Mouse (Mus musculus) heart, postnatal 0 days (tissue): Measurements from ENCODE around the gene Zfp868. TPM values are rescaled to one million over a fixed set of nuclear protein-coding genes. Genes with fewer than 3 reads are reported as not detected.
"Not testable (repeated sequence)": the region's sequence is repeated elsewhere in the genome, so short reads cannot be mapped to it uniquely, and the experiment has no call there.

Source experiments
- ATAC-seq: fragments of 200-750 bp; cut with Nextera tagmentation; 2 replicates; pipeline ENCODE4 v1.8.0; 2017; ENCODE audit warnings: low read depth, moderate number of reproducible peaks, moderate library complexity; ENCODE audit not compliant: insufficient read depth
- DNase-seq: peaks from one replicate; pipeline ENCODE4 v3.0.0-alpha.2; 2016; ENCODE audit warnings: low spot score
- H3K27ac ChIP-seq: fragments of 300-500 bp; sonication (generic); 2 replicates; pipeline ENCODE4 v1.5.1; 2014; ENCODE audit warnings: low read depth, mild to moderate bottlenecking
- H3K27me3 ChIP-seq: fragments of 300-500 bp; sonication (generic); 2 replicates; pipeline ENCODE4 v1.6.1; 2014; ENCODE audit warnings: low read length, mixed read lengths; ENCODE audit not compliant: control insufficient read depth, insufficient read depth
- H3K36me3 ChIP-seq: fragments of 300-500 bp; sonication (generic); replicated peaks from 2 replicates; pipeline ENCODE4 v1.6.1; 2014; ENCODE audit warnings: low read length, mixed read lengths; ENCODE audit not compliant: control insufficient read depth, insufficient read depth
- H3K4me1 ChIP-seq: fragments of 300-500 bp; sonication (generic); 2 replicates; pipeline ENCODE4 v1.6.1; 2014; ENCODE audit warnings: antibody characterized with exemption; ENCODE audit not compliant: control insufficient read depth, insufficient read depth
- H3K4me2 ChIP-seq: fragments of 300-500 bp; sonication (generic); 2 replicates; pipeline ENCODE4 v1.6.1; 2014; ENCODE audit warnings: low read depth, mild to moderate bottlenecking, low read length, moderate library complexity
- H3K4me3 ChIP-seq: fragments of 300-500 bp; sonication (generic); 2 replicates; pipeline ENCODE4 v1.5.1; 2014; ENCODE audit warnings: low read depth, low read length
- H3K9ac ChIP-seq: fragments of 300-500 bp; sonication (generic); replicated peaks from 2 replicates; pipeline ENCODE4 v1.6.1; 2014; ENCODE audit warnings: low read depth, low read length, mixed read lengths
- H3K9me3 ChIP-seq: fragments of 300-500 bp; sonication (generic); replicated peaks from 2 replicates; pipeline ENCODE4 v1.6.1; 2016; ENCODE audit warnings: low read length; ENCODE audit not compliant: control insufficient read depth
- CTCF ChIP-seq: IDR thresholded peaks from 2 replicates; pipeline ENCODE4 v1.5.1; 2016; ENCODE audit warnings: antibody characterized with exemption, control low read depth, low read depth
- EP300 ChIP-seq: IDR thresholded peaks from 2 replicates; pipeline ENCODE4 v1.6.1; 2016; ENCODE audit warnings: antibody characterized with exemption, low read depth
- WGBS: fragments of 180-500 bp; shearing (Covaris S2); extraction: QIAGEN DNeasy Blood & Tissue Kit; methylation state at CpG from one replicate; pipeline ENCODE4 v1.1.7; 2014; 5-methylcytosine and 5-hydroxymethylcytosine counted together
- polyA plus RNA-seq: library from polyadenylated mRNA; unstranded; fragments of >200 nt; fragmentation: Nextera tagmentation; extraction: Ambion mirVana; gene quantifications from 2 replicates; pipeline ENCODE4 v1.2.1, GENCODE M21; 2015
- total RNA-seq: library from RNA; depleted of rRNA; stranded (reverse); fragments of >200 nt; gene quantifications from 2 replicates; pipeline ENCODE4 v1.2.3, GENCODE M21; 2014; ENCODE audit warnings: low replicate concordance; rRNA removed

The Zfp868 gene
- total RNA-seq (5.0 and 19.6 TPM in 2 replicates), polyA plus RNA-seq (9.9 and 10.1 TPM in 2 replicates)

DNA sequence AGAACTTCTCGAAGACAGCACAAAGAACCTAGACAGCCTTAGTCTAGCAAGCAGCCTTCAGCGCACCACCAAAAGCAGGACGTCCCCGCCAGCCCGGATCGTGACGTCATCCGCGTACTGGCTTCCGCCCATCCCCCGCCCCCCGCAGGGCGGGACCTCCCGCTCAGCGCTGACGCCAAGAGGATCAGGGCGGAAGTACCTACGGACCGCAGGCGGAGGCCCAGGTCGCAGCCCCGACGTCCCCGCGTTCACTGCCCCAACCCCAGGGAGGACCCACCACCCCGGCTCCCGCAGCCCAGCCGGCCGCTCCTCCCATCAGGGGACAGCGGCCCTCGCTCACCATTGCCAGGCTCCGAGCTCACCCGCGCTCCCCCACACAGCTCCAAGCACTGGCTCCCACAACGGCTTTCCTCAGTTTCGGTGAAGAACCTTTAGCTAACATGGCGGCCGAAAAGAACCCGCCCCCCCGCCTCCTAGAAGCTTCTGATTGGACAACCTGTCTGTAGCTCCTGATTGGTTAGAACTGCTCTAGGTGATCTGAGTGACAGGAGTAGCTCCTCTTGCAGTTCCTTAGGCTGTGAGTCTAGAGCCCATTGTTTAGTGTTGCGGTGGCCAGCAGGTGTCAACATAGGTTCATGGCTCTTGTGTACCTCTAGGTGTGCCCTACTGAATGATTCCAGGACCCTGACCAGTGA lies at the start of gene Zfp868:
Gene Zfp868, minus strand, starts transcription at position 454 of the 695 bp plus-strand sequence.
- ATAC-seq, result peak; percentile 99
- H3K4me1 ChIP-seq, result peaks cover 4% of the 10 kb centered on the region; the same call in 1 of the 2 replicates
- H3K4me2 ChIP-seq, result peak within 1 kb of the TSS; percentile 76
- no peaks in the 10 kb centered on the region for H3K9me3 ChIP-seq
- peak within 1 kb of the TSS; percentile 81 for H3K9ac ChIP-seq
- H3K27me3 ChIP-seq, result no peaks in the 10 kb centered on the region
- 1% methylated on average over 41 of the region's 41 CpGs for WGBS
- H3K36me3 ChIP-seq, result no peaks in the 10 kb centered on the region
- peak; percentile 99 for DNase-seq
- H3K27ac ChIP-seq, result peak within 1 kb of the TSS; percentile 99
- H3K4me3 ChIP-seq, result peak within 1 kb of the TSS; percentile 68
- TF ChIP-seq CTCF (peak; percentile 75), EP300 (no peak; the same call in 1 of the 2 replicates)

DNA sequence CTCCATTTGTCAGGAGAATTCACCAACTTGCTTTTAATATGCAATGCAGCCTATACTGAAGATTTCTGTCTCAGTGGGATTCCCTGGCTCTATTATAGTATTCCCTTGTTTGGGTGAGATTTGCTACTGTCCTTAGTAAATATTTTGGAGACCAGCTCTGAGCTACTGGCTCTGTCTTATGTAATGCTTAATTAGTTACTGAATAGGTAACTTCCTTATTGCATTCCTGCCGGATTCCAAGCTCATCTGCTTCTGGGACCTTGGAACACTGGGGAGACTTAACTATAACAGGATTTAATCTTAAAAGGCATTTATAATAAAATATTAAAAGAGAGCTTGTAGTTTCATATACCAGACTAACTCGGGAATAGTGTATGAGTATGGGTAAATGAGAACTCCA lies 39.7 kb upstream of the Zfp868 start:
- not testable (repeated sequence) for H3K9me3 ChIP-seq, DNase-seq, H3K27ac ChIP-seq, H3K4me3 ChIP-seq, H3K27me3 ChIP-seq, H3K4me2 ChIP-seq, ATAC-seq, H3K9ac ChIP-seq, H3K4me1 ChIP-seq
- WGBS, result 80% methylated on average over 2 of the region's 2 CpGs
- H3K36me3 ChIP-seq, result 0 out of 2 replicates have a peak, but pooled peaks cover 16% of the 10 kb centered on the region

DNA sequence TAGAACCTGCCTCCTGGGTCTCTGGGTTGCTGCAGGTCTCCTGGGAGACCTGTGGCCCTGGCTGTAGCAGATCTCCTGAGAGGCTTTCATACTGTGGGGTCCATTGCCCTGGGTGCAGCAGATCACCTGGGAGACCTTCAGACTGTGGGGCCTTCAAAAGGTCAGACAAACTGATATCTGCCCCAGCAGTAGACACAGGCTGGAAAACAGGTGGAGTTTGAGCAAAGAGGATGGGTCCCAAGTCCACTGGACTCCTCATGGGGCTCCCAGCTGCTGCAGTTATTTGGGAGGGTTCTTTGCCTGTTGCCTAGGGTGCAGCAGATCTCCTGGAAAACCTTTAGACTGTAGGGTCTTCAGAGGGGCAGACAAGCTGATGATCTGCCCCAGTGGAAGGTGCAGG lies 35.9 kb upstream of the Zfp868 start:
- Histone ChIP-seq H3K9me3 (peaks cover 4% of the 10 kb centered on the region; the same call in 1 of the 2 replicates), H3K4me1 (no peaks in the 10 kb centered on the region), H3K4me2 (no peak overlapping the region), H3K36me3 (0 out of 2 replicates have a peak, but pooled peaks cover 20% of the 10 kb centered on the region), H3K27me3 (no peaks in the 10 kb centered on the region), H3K27ac (no peak overlapping the region), H3K4me3 (no peak overlapping the region), H3K9ac (no peak overlapping the region)
- DNase-seq, result no peak
- ATAC-seq, result no peak
- TF ChIP-seq EP300 (no peak), CTCF (no peak)

GRCm38 (mm10) chr8:69654358-69654981 lies 29.1 kb upstream of the Zfp868 start, which contains the start of gene Zfp964:
Gene Zfp964 (plus strand): TSS chr8:69654479.
- H3K9me3 ChIP-seq, result peaks cover under 1% of the 10 kb centered on the region; the same call in 1 of the 2 replicates
- H3K27ac ChIP-seq, result peak within 1 kb of the TSS; percentile 77
- H3K27me3 ChIP-seq, result no peaks in the 10 kb centered on the region
- H3K4me3 ChIP-seq, result peak within 1 kb of the TSS; percentile 57
- TF ChIP-seq EP300 (no peak), CTCF (no peak)
- H3K4me2 ChIP-seq, result peak within 1 kb of the TSS; percentile 85
- H3K9ac ChIP-seq, result peak within 1 kb of the TSS; percentile 66
- H3K4me1 ChIP-seq, result 0 out of 2 replicates have a peak, but pooled peaks cover 5% of the 10 kb centered on the region
- 1% methylated on average over 55 of the region's 55 CpGs for WGBS
- 0 out of 2 replicates have a peak, but pooled peaks cover under 1% of the 10 kb centered on the region for H3K36me3 ChIP-seq
- peak; percentile 99 for ATAC-seq
- DNase-seq, result peak; percentile 91

DNA sequence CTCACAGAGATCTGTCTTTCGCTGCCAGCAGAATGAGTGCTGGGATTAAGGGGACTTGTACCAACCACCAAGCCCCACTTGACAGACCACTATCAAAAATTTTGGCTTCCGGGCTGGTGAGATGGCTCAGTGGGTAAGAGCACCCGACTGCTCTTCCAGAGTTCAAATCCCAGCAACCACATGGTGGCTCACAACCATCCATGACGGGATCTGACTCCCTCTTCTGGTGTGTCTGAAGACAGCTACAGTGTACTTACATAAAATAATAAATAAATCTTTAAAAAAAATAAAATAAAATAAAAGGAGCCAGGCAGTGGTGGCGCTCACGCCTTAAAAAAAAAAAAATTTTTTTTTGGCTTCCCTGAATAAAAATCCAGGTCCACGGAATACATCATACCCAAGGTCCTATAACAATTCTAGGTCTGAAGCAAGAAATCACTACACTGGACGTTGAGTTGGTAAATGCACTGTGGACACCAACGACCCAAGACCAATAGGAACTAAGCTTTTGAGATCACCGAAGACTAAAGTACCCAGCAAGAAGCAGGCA lies 28.5 kb upstream of the Zfp868 start:
- Histone ChIP-seq H3K4me1 (0 out of 2 replicates have a peak, but pooled peaks cover 5% of the 10 kb centered on the region), H3K27me3 (no peaks in the 10 kb centered on the region), H3K9ac (no peak overlapping the region), H3K4me2 (peak overlapping the region; percentile 85), H3K4me3 (peak overlapping the region; percentile 57), H3K36me3 (no peaks in the 10 kb centered on the region), H3K27ac (no peak overlapping the region), H3K9me3 (no peaks in the 10 kb centered on the region)
- TF ChIP-seq CTCF (no peak), EP300 (no peak)
- 43% methylated on average over 10 of the region's 10 CpGs for WGBS
- ATAC-seq (no peak), DNase-seq (no peak)
